Mouse (Mus musculus): ENCODE results near the gene Herpud1. TPM values are rescaled to one million over a fixed set of nuclear protein-coding genes. Genes with fewer than 3 reads are reported as not detected.
A peak's percentile ranks its signal among the peaks of the same experiment; 100 is the strongest.

The Herpud1 gene
- polyA plus RNA-seq, 1 experiment from 2014 or later: 163 TPM

DNA sequence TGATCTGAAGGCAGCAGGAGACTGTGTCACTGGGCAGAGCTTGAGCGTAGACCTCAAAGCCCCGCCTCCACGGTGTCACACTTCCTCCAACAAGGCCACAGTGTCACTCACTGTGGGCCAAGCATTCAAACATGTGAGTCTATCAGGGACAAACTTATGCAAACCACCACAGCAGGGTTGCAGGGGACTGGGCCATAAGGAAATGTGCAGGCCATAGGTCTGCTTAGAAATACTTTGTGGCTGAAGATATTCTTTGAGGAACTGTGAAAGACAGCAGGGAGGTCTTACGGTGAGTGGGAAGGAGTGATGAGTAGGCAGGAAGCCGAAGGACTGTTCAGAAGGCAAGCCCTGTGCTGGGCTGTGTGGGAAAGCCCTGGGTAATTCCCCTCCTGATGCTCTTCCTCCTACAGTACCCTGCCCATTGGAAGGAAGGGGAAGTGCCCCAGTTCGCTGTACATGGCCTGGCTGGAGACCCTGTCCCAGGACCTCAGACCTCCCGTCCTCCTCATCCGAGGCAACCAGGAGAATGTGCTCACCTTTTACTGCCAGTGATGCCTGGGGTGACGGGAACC is 20.7 kb upstream of the Herpud1 start:
- no peaks in the 10 kb centered on the region for H3K27me3 ChIP-seq (replicated peaks; ENCODE audit: control insufficient read depth, insufficient read depth, low read length)
- H3K9ac ChIP-seq (ENCODE audit: low read depth, low read length): no peak overlapping the region
- no peaks in the 10 kb centered on the region for H3K36me3 ChIP-seq (ENCODE audit: control insufficient read depth, insufficient read depth, low read length)
- no peak overlapping the region for H3K27ac ChIP-seq (ENCODE audit: low read length)
- WGBS: 86% methylated on average over 9 of the region's 9 CpGs
- H3K4me1 ChIP-seq (ENCODE audit: control insufficient read depth, insufficient read depth, low read length): peaks cover 8% of the 10 kb centered on the region
- H3K4me2 ChIP-seq (ENCODE audit: low read depth, low read length): no peak overlapping the region
- H3K9me3 ChIP-seq (ENCODE audit: control insufficient read depth, low read length): no peaks in the 10 kb centered on the region
- H3K4me3 ChIP-seq (ENCODE audit: low read length): no peak overlapping the region
- no peak for ATAC-seq

GRCm38 (mm10) chr8:94370839-94371238 is 15.4 kb upstream of the Herpud1 start:
- no peak for ATAC-seq

DNA sequence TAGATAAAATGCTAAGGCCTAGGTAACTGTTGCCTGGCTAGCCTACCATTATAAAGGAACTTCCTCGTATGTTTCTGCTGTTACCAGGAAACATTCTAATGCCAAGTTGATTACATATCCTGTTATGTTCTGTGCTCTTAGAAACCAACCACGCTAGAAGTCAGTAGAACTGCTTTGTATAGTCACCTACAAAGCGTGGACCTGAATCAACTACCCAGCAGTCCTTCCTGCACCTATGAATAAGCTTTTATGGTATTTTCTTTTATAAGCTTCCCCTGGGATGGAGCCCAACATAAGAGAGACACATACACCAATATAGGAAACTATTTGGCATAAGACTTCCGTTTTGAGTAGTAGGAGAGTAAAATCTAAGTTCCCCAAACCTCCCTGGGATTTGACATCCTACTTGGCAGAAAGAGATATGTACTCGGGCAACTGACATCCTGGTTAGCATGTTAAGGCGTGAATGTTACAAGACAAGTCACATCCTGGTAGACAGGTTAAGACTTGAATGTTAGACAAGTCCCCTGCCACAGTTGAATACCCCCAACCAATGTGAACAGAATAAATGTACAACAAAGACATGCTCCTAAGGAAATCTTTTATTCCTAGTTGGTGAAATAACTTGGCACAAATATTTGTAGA is 13.2 kb upstream of the Herpud1 start:
- Histone ChIP-seq H3K4me3 (ENCODE audit: low read length) (no peak overlapping the region), H3K9me3 (ENCODE audit: control insufficient read depth, low read length) (no peaks in the 10 kb centered on the region), H3K27me3 (replicated peaks; ENCODE audit: control insufficient read depth, insufficient read depth, low read length) (no peaks in the 10 kb centered on the region), H3K36me3 (ENCODE audit: control insufficient read depth, insufficient read depth, low read length) (no peaks in the 10 kb centered on the region), H3K27ac (ENCODE audit: low read length) (no peak overlapping the region), H3K4me1 (ENCODE audit: control insufficient read depth, insufficient read depth, low read length) (peaks cover 2% of the 10 kb centered on the region; the same call in 1 of the 2 replicates), H3K4me2 (ENCODE audit: low read depth, low read length) (no peak overlapping the region), H3K9ac (ENCODE audit: low read depth, low read length) (no peak overlapping the region)
- ATAC-seq: no peak
- 87% methylated on average over 6 of the region's 6 CpGs for WGBS

More at GRCm38 (mm10) chr8:94370839-94371238, 15.4 kb upstream of the Herpud1 start:
- Histone ChIP-seq H3K4me3 (ENCODE audit: low read length) (no peak overlapping the region), H3K4me2 (ENCODE audit: low read depth, low read length) (no peak overlapping the region), H3K36me3 (ENCODE audit: control insufficient read depth, insufficient read depth, low read length) (no peaks in the 10 kb centered on the region), H3K27ac (ENCODE audit: low read length) (no peak overlapping the region), H3K4me1 (ENCODE audit: control insufficient read depth, insufficient read depth, low read length) (no peaks in the 10 kb centered on the region), H3K9me3 (ENCODE audit: control insufficient read depth, low read length) (no peaks in the 10 kb centered on the region), H3K27me3 (replicated peaks; ENCODE audit: control insufficient read depth, insufficient read depth, low read length) (no peaks in the 10 kb centered on the region), H3K9ac (ENCODE audit: low read depth, low read length) (no peak overlapping the region)
- WGBS: 84% methylated on average over 5 of the region's 5 CpGs

GRCm38 (mm10) chr8:94375551-94375991 is 10.7 kb upstream of the Herpud1 start:
- Histone ChIP-seq H3K4me3 (ENCODE audit: low read length) (no peak overlapping the region), H3K4me2 (ENCODE audit: low read depth, low read length) (no peak overlapping the region), H3K4me1 (ENCODE audit: control insufficient read depth, insufficient read depth, low read length) (peaks cover 3% of the 10 kb centered on the region; the same call in 1 of the 2 replicates), H3K27me3 (replicated peaks; ENCODE audit: control insufficient read depth, insufficient read depth, low read length) (no peaks in the 10 kb centered on the region), H3K9ac (ENCODE audit: low read depth, low read length) (no peak overlapping the region), H3K36me3 (ENCODE audit: control insufficient read depth, insufficient read depth, low read length) (no peaks in the 10 kb centered on the region), H3K27ac (ENCODE audit: low read length) (peak overlapping the region; percentile 39; the same call in 1 of the 2 replicates), H3K9me3 (ENCODE audit: control insufficient read depth, low read length) (no peaks in the 10 kb centered on the region)
- peak; percentile 24 for ATAC-seq
- 44% methylated on average over 3 of the region's 3 CpGs for WGBS

GRCm38 (mm10) chr8:94376176-94376575 is 10.1 kb upstream of the Herpud1 start:
- WGBS: 78% methylated on average over 3 of the region's 3 CpGs
- H3K27me3 ChIP-seq (replicated peaks; ENCODE audit: control insufficient read depth, insufficient read depth, low read length): no peaks in the 10 kb centered on the region
- no peak for ATAC-seq
- H3K9me3 ChIP-seq (ENCODE audit: control insufficient read depth, low read length): no peaks in the 10 kb centered on the region
- no peaks in the 10 kb centered on the region for H3K36me3 ChIP-seq (ENCODE audit: control insufficient read depth, insufficient read depth, low read length)
- H3K27ac ChIP-seq (ENCODE audit: low read length): no peak overlapping the region
- H3K4me2 ChIP-seq (ENCODE audit: low read depth, low read length): no peak overlapping the region
- H3K9ac ChIP-seq (ENCODE audit: low read depth, low read length): no peak overlapping the region
- H3K4me3 ChIP-seq (ENCODE audit: low read length): no peak overlapping the region
- peaks cover 3% of the 10 kb centered on the region; the same call in 1 of the 2 replicates for H3K4me1 ChIP-seq (ENCODE audit: control insufficient read depth, insufficient read depth, low read length)

DNA sequence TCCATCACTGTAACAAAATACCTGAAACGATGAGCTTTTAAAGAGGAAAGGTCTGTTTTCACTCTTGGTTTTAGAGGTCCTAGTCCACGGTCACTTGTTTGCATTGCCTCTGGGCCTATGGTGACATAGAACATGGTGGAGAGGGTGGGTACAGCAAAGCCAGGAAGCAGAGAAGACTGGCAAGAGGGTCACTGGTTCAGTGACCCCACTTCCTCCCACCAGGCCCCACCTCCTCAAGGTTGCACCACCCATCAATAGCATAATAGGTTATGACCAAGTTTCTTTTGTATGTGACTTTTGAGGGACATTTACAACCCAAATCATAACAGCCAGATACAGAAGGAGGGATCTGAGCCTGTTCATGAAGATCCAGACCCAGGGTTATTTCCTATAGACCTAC is 9.7 kb upstream of the Herpud1 start:
- no peaks in the 10 kb centered on the region for H3K9me3 ChIP-seq (ENCODE audit: control insufficient read depth, low read length)
- no peak overlapping the region for H3K4me2 ChIP-seq (ENCODE audit: low read depth, low read length)
- H3K27ac ChIP-seq (ENCODE audit: low read length): 0 out of 2 replicates have a peak overlapping the region, but pooled peaks have one; percentile 50
- ATAC-seq: no peak
- H3K9ac ChIP-seq (ENCODE audit: low read depth, low read length): no peak overlapping the region
- H3K4me3 ChIP-seq (ENCODE audit: low read length): no peak overlapping the region
- no peaks in the 10 kb centered on the region for H3K27me3 ChIP-seq (replicated peaks; ENCODE audit: control insufficient read depth, insufficient read depth, low read length)
- H3K4me1 ChIP-seq (ENCODE audit: control insufficient read depth, insufficient read depth, low read length): peaks cover 3% of the 10 kb centered on the region; the same call in 1 of the 2 replicates
- no peaks in the 10 kb centered on the region for H3K36me3 ChIP-seq (ENCODE audit: control insufficient read depth, insufficient read depth, low read length)
- 86% methylated on average over 2 of the region's 2 CpGs for WGBS

GRCm38 (mm10) chr8:94377031-94377430 is 9.2 kb upstream of the Herpud1 start:
- H3K4me2 ChIP-seq (ENCODE audit: low read depth, low read length): no peak overlapping the region
- ATAC-seq: no peak
- 82% methylated on average over 4 of the region's 4 CpGs for WGBS
- H3K9me3 ChIP-seq (ENCODE audit: control insufficient read depth, low read length): no peaks in the 10 kb centered on the region
- H3K9ac ChIP-seq (ENCODE audit: low read depth, low read length): no peak overlapping the region
- H3K27ac ChIP-seq (ENCODE audit: low read length): 0 out of 2 replicates have a peak overlapping the region, but pooled peaks have one; percentile 50
- no peaks in the 10 kb centered on the region for H3K36me3 ChIP-seq (ENCODE audit: control insufficient read depth, insufficient read depth, low read length)
- peaks cover 3% of the 10 kb centered on the region; the same call in 1 of the 2 replicates for H3K4me1 ChIP-seq (ENCODE audit: control insufficient read depth, insufficient read depth, low read length)
- H3K4me3 ChIP-seq (ENCODE audit: low read length): no peak overlapping the region
- H3K27me3 ChIP-seq (replicated peaks; ENCODE audit: control insufficient read depth, insufficient read depth, low read length): no peaks in the 10 kb centered on the region

DNA sequence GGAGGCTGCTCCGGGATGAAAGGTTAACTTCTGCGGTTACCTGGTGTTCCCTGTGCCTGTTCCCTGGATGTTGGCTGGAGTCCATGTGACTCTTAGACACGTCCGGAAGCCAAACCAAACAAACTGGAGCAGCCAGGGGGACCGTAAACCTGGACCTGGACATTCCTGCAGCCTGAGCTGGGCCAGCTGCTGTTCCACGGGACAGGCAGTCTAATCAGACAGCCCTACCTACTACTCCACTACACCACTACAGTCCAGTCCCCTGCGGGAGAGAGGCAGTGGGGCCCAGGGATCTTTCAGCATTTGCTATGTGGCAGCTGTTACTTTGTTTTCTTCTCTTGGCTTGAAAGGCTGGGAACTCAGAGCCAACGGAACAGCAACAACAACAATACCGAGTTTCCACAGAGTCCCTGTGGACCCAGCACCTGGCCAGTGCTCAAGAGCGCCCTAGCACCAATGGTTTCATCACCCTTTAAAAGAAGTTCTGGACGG is 8.5 kb upstream of the Herpud1 start:
- Histone ChIP-seq H3K4me2 (ENCODE audit: low read depth, low read length) (no peak overlapping the region), H3K27me3 (replicated peaks; ENCODE audit: control insufficient read depth, insufficient read depth, low read length) (no peaks in the 10 kb centered on the region), H3K4me1 (ENCODE audit: control insufficient read depth, insufficient read depth, low read length) (peaks cover 3% of the 10 kb centered on the region; the same call in 1 of the 2 replicates), H3K36me3 (ENCODE audit: control insufficient read depth, insufficient read depth, low read length) (no peaks in the 10 kb centered on the region), H3K9me3 (ENCODE audit: control insufficient read depth, low read length) (no peaks in the 10 kb centered on the region), H3K9ac (ENCODE audit: low read depth, low read length) (no peak overlapping the region; the same call in 1 of the 2 replicates), H3K4me3 (ENCODE audit: low read length) (no peak overlapping the region), H3K27ac (ENCODE audit: low read length) (peak overlapping the region; percentile 64)
- WGBS: 39% methylated on average over 11 of the region's 11 CpGs
- peak; percentile 96 for ATAC-seq

DNA sequence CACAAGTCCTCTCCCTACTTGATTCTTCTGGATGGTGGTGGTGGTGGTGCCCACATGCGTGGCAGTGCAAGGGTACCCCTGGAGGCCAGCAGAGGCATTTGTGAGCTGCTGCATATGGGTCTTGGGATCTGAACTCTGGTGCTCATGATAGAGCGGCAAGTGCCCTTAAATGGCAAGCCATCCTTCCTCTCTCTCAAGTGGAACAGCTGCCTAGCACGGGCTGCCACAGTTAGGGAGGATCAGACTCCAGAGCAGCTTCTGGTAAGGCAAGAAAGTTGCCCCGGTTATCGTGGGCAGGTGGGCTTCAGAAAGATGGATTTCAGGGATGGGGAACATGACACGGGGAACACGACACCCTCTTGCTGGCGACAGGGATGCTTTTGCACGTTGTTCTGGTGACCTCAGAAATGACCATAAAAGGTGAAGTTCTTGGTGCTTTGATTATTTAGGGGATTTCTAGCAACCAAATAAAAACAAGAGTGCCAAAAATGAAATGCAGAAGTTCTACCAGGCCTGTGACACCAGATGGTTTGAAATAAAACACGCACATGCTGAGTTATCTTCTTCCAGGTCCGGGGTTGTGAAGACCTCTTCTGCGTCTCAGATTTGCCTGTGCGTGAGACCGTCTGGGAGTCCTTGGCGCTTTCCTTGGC is 7.3 kb upstream of the Herpud1 start:
- no peak overlapping the region for H3K4me3 ChIP-seq (ENCODE audit: low read length)
- H3K4me1 ChIP-seq (ENCODE audit: control insufficient read depth, insufficient read depth, low read length): peaks cover 3% of the 10 kb centered on the region; the same call in 1 of the 2 replicates
- 81% methylated on average over 15 of the region's 15 CpGs for WGBS
- no peaks in the 10 kb centered on the region for H3K36me3 ChIP-seq (ENCODE audit: control insufficient read depth, insufficient read depth, low read length)
- H3K27me3 ChIP-seq (replicated peaks; ENCODE audit: control insufficient read depth, insufficient read depth, low read length): no peaks in the 10 kb centered on the region
- no peak overlapping the region for H3K4me2 ChIP-seq (ENCODE audit: low read depth, low read length)
- no peak for ATAC-seq
- no peak overlapping the region for H3K9ac ChIP-seq (ENCODE audit: low read depth, low read length)
- H3K9me3 ChIP-seq (ENCODE audit: control insufficient read depth, low read length): no peaks in the 10 kb centered on the region
- no peak overlapping the region for H3K27ac ChIP-seq (ENCODE audit: low read length)
